Mouse (Mus musculus): ENCODE results near the gene Usp20. TPM values are rescaled to one million over a fixed set of nuclear protein-coding genes. Genes with fewer than 3 reads are reported as not detected.

Usp20 gene
- polyA plus RNA-seq, 1 experiment from 2014 or later: 5.8 TPM

GRCm38 (mm10) chr2:31069506-31069905 lies 87.4 kb downstream of the Usp20 start:
- Histone ChIP-seq H3K36me3 (ENCODE audit: control insufficient read depth, insufficient read depth) (no peaks in the 10 kb centered on the region), H3K9ac (ENCODE audit: low read depth, low read length) (no peak overlapping the region), H3K27ac (ENCODE audit: low read length) (no peak overlapping the region), H3K27me3 (ENCODE audit: control insufficient read depth, insufficient read depth, low read depth, low read length) (no peaks in the 10 kb centered on the region), H3K4me2 (ENCODE audit: low read depth, low read length) (no peak overlapping the region), H3K4me1 (ENCODE audit: control insufficient read depth, low read depth, low read length) (no peaks in the 10 kb centered on the region), H3K4me3 (ENCODE audit: low read depth, low read length) (no peak overlapping the region), H3K9me3 (replicated peaks; ENCODE audit: control insufficient read depth, low read length) (no peaks in the 10 kb centered on the region)
- WGBS (ENCODE audit: insufficient replicate concordance): 81% methylated on average over 7 of the region's 7 CpGs
- ATAC-seq (ENCODE audit: low read depth): no peak

Other genes with a start within 250 kb of the Usp20 start
- gene 1700001O22Rik, start 178.6 kb upstream of the Usp20 start, polyA plus RNA-seq (2015; fragmentation: Nextera tagmentation; extraction: Ambion mirVana): 0.09 TPM in 1 of 2 replicates, not detected in the other
- 23.2 and 24.9 TPM in 2 replicates for gene Ntmt1, start 174.5 kb upstream of the Usp20 start, polyA plus RNA-seq (2015; fragmentation: Nextera tagmentation; extraction: Ambion mirVana)
- 27.8 and 29.1 TPM in 2 replicates for gene Asb6, start 151.9 kb upstream of the Usp20 start, polyA plus RNA-seq (2015; fragmentation: Nextera tagmentation; extraction: Ambion mirVana)
- 0.18 TPM in 1 of 2 replicates, not detected in the other for gene Prrx2, start 147.3 kb upstream of the Usp20 start, polyA plus RNA-seq (2015; fragmentation: Nextera tagmentation; extraction: Ambion mirVana)
- 0.35 and 0.37 TPM in 2 replicates for gene Ptges, start 52.4 kb upstream of the Usp20 start, polyA plus RNA-seq (2015; fragmentation: Nextera tagmentation; extraction: Ambion mirVana)
- gene Tor1b, start 29.3 kb upstream of the Usp20 start, polyA plus RNA-seq (2015; fragmentation: Nextera tagmentation; extraction: Ambion mirVana): 15.8 and 15.9 TPM in 2 replicates
- 36.0 and 36.3 TPM in 2 replicates for gene Tor1a, start 14.3 kb upstream of the Usp20 start, polyA plus RNA-seq (2015; fragmentation: Nextera tagmentation; extraction: Ambion mirVana)
- gene BC005624, start 78 bp upstream of the Usp20 start, polyA plus RNA-seq (2015; fragmentation: Nextera tagmentation; extraction: Ambion mirVana): 23.1 and 24.0 TPM in 2 replicates
- 5.2 and 5.9 TPM in 2 replicates for gene Fnbp1, start 159.7 kb downstream of the Usp20 start, polyA plus RNA-seq (2015; fragmentation: Nextera tagmentation; extraction: Ambion mirVana)
- gene Gpr107, start 170.0 kb downstream of the Usp20 start, polyA plus RNA-seq (2015; fragmentation: Nextera tagmentation; extraction: Ambion mirVana): 11.5 and 11.9 TPM in 2 replicates

Data from liver, embryonic 16.5 days (tissue).